Mouse (Mus musculus): ENCODE results near the gene Unkl. TPM values are rescaled to one million over a fixed set of nuclear protein-coding genes. Genes with fewer than 3 reads are reported as not detected.

Gene Unkl
- polyA plus RNA-seq (2015; fragmentation: Nextera tagmentation; extraction: Ambion mirVana), result 5.4 and 5.9 TPM in 2 replicates

GRCm38 (mm10) chr17:25188150-25189031 is at the start of gene Unkl:
TSS of gene Unkl (plus strand) at chr17:25188397.

GRCm38 (mm10) chr17:25162161-25162560 is 26.0 kb upstream of the Unkl start, which contains the start of gene Ccdc154:
TSS of gene Ccdc154 (plus strand) at chr17:25162461.

GRCm38 (mm10) chr17:25175411-25175810 is 12.8 kb upstream of the Unkl start, which contains the start of gene Gm38655:
TSS of gene Gm38655 (minus strand) at chr17:25175471.

GRCm38 (mm10) chr17:25184129-25184691 is 4.0 kb upstream of the Unkl start, which contains the start of gene BC003965:
TSS of gene BC003965 (plus strand) at chr17:25184554.

DNA sequence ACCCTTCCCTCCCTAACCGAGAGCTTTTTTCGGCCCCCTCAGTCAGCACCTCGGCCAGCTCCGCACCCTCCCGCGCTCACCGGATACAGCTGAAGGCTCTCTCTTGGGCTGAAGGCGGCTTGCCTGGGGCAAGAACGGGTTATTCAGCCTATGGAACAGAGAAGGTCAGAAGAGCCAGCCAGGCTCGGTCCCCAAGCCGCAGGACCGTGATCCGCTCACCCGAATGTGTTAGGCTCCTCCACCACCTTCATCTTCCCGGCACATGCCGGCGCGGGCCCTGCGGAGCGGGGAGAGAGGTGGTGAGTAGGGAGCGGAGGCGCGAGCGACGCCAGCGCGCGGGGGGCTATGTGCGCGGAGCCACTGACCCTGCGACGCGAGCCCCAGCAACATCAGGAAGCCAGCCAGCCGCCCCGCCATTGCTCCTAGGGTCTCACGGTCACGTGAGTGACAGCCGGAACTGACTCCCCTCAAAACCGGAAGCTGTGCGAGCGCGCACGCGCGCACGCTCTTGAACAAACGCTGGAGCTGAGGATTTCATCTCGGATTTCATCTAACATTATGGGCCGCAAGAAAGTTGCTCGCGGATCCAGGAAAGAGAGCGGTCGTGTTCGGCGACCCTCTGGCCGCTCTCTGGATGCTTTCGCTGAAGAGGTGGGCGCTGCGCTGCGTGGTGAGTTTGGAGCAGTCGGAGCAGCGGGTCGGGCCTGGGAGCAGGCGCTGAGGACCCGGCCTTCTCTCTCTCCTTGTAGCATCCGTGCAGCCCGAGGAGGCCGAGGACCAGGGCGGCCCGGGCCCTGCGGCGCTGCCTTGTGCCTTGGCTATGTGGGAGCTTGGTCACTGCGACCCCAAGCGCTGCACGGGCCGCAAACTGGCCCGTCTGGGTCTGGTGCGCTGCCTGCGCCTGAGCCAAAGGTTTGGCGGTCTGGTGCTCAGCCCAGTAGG is 51.8 kb downstream of the Unkl start, which contains the start of the genes Gnptg and Tsr3:
Gene Gnptg, minus strand, starts transcription at position 430 of the 942 bp plus-strand sequence.
Gene Tsr3, plus strand, starts transcription at position 476 of the 942 bp plus-strand sequence.

GRCm38 (mm10) chr17:25256140-25256754 is 68.0 kb downstream of the Unkl start, which contains the start of gene Baiap3:
TSS of gene Baiap3 (minus strand) at chr17:25256364.

GRCm38 (mm10) chr17:25274571-25275346 is 86.6 kb downstream of the Unkl start, which contains the start of gene Ube2i:
TSS of gene Ube2i (minus strand) at chr17:25274622.

Other genes starting within 250 kb of the Unkl start
- gene Jpt2, start 227.7 kb upstream of the Unkl start, polyA plus RNA-seq (2015; fragmentation: Nextera tagmentation; extraction: Ambion mirVana), result 45.9 and 49.2 TPM in 2 replicates
- 5.2 and 5.9 TPM in 2 replicates for gene Cramp1l, start 172.6 kb upstream of the Unkl start, polyA plus RNA-seq (2015; fragmentation: Nextera tagmentation; extraction: Ambion mirVana)
- 80.5 and 98.2 TPM in 2 replicates for gene Ift140, start 172.3 kb upstream of the Unkl start, polyA plus RNA-seq (2015; fragmentation: Nextera tagmentation; extraction: Ambion mirVana)
- gene Tmem204, start 104.8 kb upstream of the Unkl start, polyA plus RNA-seq (2015; fragmentation: Nextera tagmentation; extraction: Ambion mirVana), result 24.2 and 26.6 TPM in 2 replicates
- 18.4 and 24.4 TPM in 2 replicates for gene Telo2, start 72.4 kb upstream of the Unkl start, polyA plus RNA-seq (2015; fragmentation: Nextera tagmentation; extraction: Ambion mirVana)
- not detected in 2 replicates for gene Ptx4, start 67.6 kb upstream of the Unkl start, polyA plus RNA-seq (2015; fragmentation: Nextera tagmentation; extraction: Ambion mirVana)
- 10.8 and 11.8 TPM in 2 replicates for gene Clcn7, start 55.0 kb upstream of the Unkl start, polyA plus RNA-seq (2015; fragmentation: Nextera tagmentation; extraction: Ambion mirVana)
- gene Ccdc154, start 25.9 kb upstream of the Unkl start, polyA plus RNA-seq (2015; fragmentation: Nextera tagmentation; extraction: Ambion mirVana), result 0.05 TPM in 1 of 2 replicates, not detected in the other
- gene Gm38655, start 12.9 kb upstream of the Unkl start, polyA plus RNA-seq (2015; fragmentation: Nextera tagmentation; extraction: Ambion mirVana), result not detected in 2 replicates
- gene BC003965, start 3.8 kb upstream of the Unkl start, polyA plus RNA-seq (2015; fragmentation: Nextera tagmentation; extraction: Ambion mirVana), result 21.3 and 22.5 TPM in 2 replicates
- 26.0 and 28.1 TPM in 2 replicates for gene Gnptg, start 51.7 kb downstream of the Unkl start, polyA plus RNA-seq (2015; fragmentation: Nextera tagmentation; extraction: Ambion mirVana)
- gene Tsr3, start 51.8 kb downstream of the Unkl start, polyA plus RNA-seq (2015; fragmentation: Nextera tagmentation; extraction: Ambion mirVana), result 25.2 and 27.2 TPM in 2 replicates
- gene Baiap3, start 68.0 kb downstream of the Unkl start, polyA plus RNA-seq (2015; fragmentation: Nextera tagmentation; extraction: Ambion mirVana), result 1.3 and 2.4 TPM in 2 replicates
- 345 and 350 TPM in 2 replicates for gene Ube2i, start 86.2 kb downstream of the Unkl start, polyA plus RNA-seq (2015; fragmentation: Nextera tagmentation; extraction: Ambion mirVana)
- gene Prss34, start 110.0 kb downstream of the Unkl start, polyA plus RNA-seq (2015; fragmentation: Nextera tagmentation; extraction: Ambion mirVana), result 19.5 and 34.4 TPM in 2 replicates
- gene Prss28, start 120.2 kb downstream of the Unkl start, polyA plus RNA-seq (2015; fragmentation: Nextera tagmentation; extraction: Ambion mirVana), result 0.32 TPM in 1 of 2 replicates, not detected in the other
- not detected in 2 replicates for gene Prss29, start 130.3 kb downstream of the Unkl start, polyA plus RNA-seq (2015; fragmentation: Nextera tagmentation; extraction: Ambion mirVana)
- gene Tpsab1, start 157.2 kb downstream of the Unkl start, polyA plus RNA-seq (2015; fragmentation: Nextera tagmentation; extraction: Ambion mirVana), result 11.6 and 23.7 TPM in 2 replicates
- gene Tpsb2, start 177.9 kb downstream of the Unkl start, polyA plus RNA-seq (2015; fragmentation: Nextera tagmentation; extraction: Ambion mirVana), result 360 and 832 TPM in 2 replicates
- gene Tpsg1, start 180.9 kb downstream of the Unkl start, polyA plus RNA-seq (2015; fragmentation: Nextera tagmentation; extraction: Ambion mirVana), result 1.3 and 3.0 TPM in 2 replicates
- gene Cacna1h, start 245.4 kb downstream of the Unkl start, polyA plus RNA-seq (2015; fragmentation: Nextera tagmentation; extraction: Ambion mirVana), result 1.4 and 1.8 TPM in 2 replicates